Mouse (Mus musculus): ENCODE measurements at regions not wholly inside any gene's neighbourhood (a gene's known extent, or its start where the extent isn't known, plus 50 kb on each side); places are given as distances from the start of the nearest gene placed in this dataset. TPM values are rescaled to one million over a fixed set of nuclear protein-coding genes. Genes with fewer than 3 reads are reported as not detected.

DNA sequence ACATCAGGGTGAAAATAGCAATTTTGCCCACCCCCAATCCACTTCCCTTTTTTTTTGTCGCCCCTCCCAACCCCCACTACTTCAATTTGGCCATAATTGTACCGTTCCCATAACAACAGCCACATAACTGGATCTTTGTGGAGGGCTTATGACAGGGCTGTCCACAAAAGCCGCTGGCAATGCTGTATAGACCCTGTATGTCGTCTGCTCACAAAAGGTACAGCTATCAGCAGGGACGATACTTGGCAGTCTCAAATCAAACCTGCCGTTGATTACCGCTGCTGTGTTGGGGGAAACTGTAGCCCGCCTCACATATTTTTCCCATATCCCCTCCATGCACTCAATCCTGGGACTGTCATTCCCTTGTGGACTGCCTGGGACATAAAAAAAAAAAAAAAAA, 80.9 kb upstream of the Sdk1 start:
- H3K9ac ChIP-seq: no peak overlapping the region
- no peaks in the 10 kb centered on the region for H3K9me3 ChIP-seq
- H3K27me3 ChIP-seq (replicated peaks): no peaks in the 10 kb centered on the region
- no peak overlapping the region for H3K4me2 ChIP-seq (replicated peaks)
- H3K4me1 ChIP-seq: no peaks in the 10 kb centered on the region
- no peak overlapping the region for H3K27ac ChIP-seq
- no peak overlapping the region for H3K4me3 ChIP-seq
- H3K36me3 ChIP-seq: no peaks in the 10 kb centered on the region
- ATAC-seq (ENCODE audit: low FRiP score, low read depth): no peak
- WGBS: 80% methylated on average over 8 of the region's 8 CpGs

DNA sequence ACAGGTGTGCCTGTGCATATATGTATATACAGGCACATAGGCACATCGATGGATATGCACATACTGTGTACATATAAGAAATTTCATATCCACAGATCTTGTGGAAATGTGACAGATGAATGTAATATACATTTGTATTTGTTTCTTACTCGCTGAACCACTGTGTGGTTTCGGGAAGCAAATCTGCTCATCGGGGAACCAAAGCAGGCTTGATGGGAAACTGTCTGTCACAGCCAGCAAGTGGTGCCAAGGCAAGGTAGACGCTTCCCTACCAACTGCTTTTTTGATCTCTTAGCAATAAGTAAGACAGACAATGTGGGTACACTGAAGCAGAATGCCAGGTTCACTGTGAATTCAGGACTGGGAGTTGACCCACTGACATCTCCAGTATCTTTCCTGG, 80.3 kb upstream of the Sdk1 start:
- Histone ChIP-seq H3K4me2 (replicated peaks) (no peak overlapping the region), H3K27me3 (replicated peaks) (no peaks in the 10 kb centered on the region), H3K36me3 (no peaks in the 10 kb centered on the region), H3K9ac (no peak overlapping the region), H3K27ac (no peak overlapping the region), H3K4me3 (no peak overlapping the region), H3K4me1 (no peaks in the 10 kb centered on the region), H3K9me3 (no peaks in the 10 kb centered on the region)
- WGBS: 92% methylated on average over 5 of the region's 5 CpGs
- ATAC-seq (ENCODE audit: low FRiP score, low read depth): no peak

DNA sequence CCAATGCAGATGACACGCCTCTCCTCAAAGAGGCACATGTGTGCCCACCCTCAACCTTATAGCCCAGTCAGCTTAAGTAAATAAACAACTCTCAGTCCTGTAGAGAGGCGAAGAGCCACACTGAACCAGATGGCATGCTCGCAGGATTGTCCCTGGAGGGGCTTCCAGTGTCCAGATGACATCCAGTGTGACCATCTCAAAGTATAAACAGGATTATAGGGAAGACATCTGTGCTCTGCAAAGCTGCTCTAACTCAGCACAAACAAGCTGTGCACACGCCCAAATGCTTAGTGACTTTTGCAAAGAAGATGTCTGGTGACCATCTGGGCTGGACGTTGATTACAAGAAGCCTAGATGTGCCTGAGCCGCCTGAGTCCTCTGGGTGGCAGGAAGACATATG, 58.8 kb upstream of the Sdk1 start:
- Histone ChIP-seq H3K27me3 (replicated peaks) (no peaks in the 10 kb centered on the region), H3K4me1 (no peaks in the 10 kb centered on the region), H3K4me2 (replicated peaks) (no peak overlapping the region), H3K9me3 (no peaks in the 10 kb centered on the region), H3K9ac (no peak overlapping the region), H3K27ac (no peak overlapping the region), H3K4me3 (no peak overlapping the region), H3K36me3 (no peaks in the 10 kb centered on the region)
- WGBS: 60% methylated on average over 6 of the region's 6 CpGs
- no peak for ATAC-seq (ENCODE audit: low FRiP score, low read depth)

DNA sequence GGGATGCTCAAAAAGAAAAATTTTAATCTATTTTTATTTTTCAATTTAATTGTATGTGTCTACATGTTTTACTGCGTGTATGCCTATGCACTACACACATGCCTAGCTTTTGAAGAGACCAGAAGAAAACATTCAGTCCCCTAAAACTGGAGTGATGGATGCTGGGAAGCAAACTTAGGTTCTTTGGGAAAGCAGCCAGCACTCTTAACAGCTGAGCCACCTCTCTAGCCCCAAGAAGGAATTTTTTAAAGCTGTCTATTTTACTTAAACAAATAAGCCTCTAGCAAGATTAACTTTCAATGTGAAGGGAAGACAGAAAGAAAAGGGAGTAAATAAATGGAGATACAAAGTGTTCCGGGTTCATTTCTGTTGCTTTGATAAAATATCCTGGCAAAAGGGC, 52.3 kb upstream of the Sdk1 start:
- no peaks in the 10 kb centered on the region for H3K27me3 ChIP-seq (replicated peaks)
- 88% methylated on average over 2 of the region's 2 CpGs for WGBS
- ATAC-seq (ENCODE audit: low FRiP score, low read depth): no peak
- no peak overlapping the region for H3K4me3 ChIP-seq
- no peak overlapping the region for H3K9ac ChIP-seq
- H3K9me3 ChIP-seq: no peaks in the 10 kb centered on the region
- no peaks in the 10 kb centered on the region for H3K4me1 ChIP-seq
- H3K27ac ChIP-seq: no peak overlapping the region
- no peak overlapping the region for H3K4me2 ChIP-seq (replicated peaks)
- H3K36me3 ChIP-seq: no peaks in the 10 kb centered on the region

Small RNA genes in the stretch of these regions (microRNA-seq; reads per million reads assigned to microRNA genes)
- gene Gm26113: not detected
